Mouse (Mus musculus): ENCODE measurements at regions not wholly inside any gene's neighbourhood (a gene's known extent, or its start where the extent isn't known, plus 50 kb on each side); places are given as distances from the start of the nearest gene placed in this dataset.
A peak's percentile ranks its signal among the peaks of the same experiment; 100 is the strongest.

GRCm38 (mm10) chr4:127543276-127543675 lies 185.3 kb upstream of the Gjb5 start:
- Histone ChIP-seq H3K36me3 (ENCODE audit: control insufficient read depth, insufficient read depth, low read length) (no peaks in the 10 kb centered on the region), H3K4me1 (ENCODE audit: control insufficient read depth, insufficient read depth, low read length) (no peaks in the 10 kb centered on the region), H3K9ac (ENCODE audit: low read depth, low read length) (no peak overlapping the region), H3K4me2 (ENCODE audit: low read depth, low read length) (no peak overlapping the region), H3K27me3 (replicated peaks; ENCODE audit: control insufficient read depth, insufficient read depth, low read length) (no peaks in the 10 kb centered on the region), H3K9me3 (ENCODE audit: control insufficient read depth, low read length) (no peaks in the 10 kb centered on the region), H3K4me3 (ENCODE audit: low read depth, low read length) (no peak overlapping the region), H3K27ac (replicated peaks; ENCODE audit: low read depth, low read length) (no peak overlapping the region)
- ATAC-seq (ENCODE audit: low read depth) (no peak), DNase-seq (ENCODE audit: low spot score) (no peak)
- 91% methylated on average over 2 of the region's 2 CpGs for WGBS

GRCm38 (mm10) chr4:127542771-127543170 lies 184.8 kb upstream of the Gjb5 start:
- DNase-seq (ENCODE audit: low spot score) (no peak), ATAC-seq (ENCODE audit: low read depth) (no peak)
- Histone ChIP-seq H3K27me3 (replicated peaks; ENCODE audit: control insufficient read depth, insufficient read depth, low read length) (no peaks in the 10 kb centered on the region), H3K9ac (ENCODE audit: low read depth, low read length) (no peak overlapping the region), H3K36me3 (ENCODE audit: control insufficient read depth, insufficient read depth, low read length) (no peaks in the 10 kb centered on the region), H3K4me1 (ENCODE audit: control insufficient read depth, insufficient read depth, low read length) (no peaks in the 10 kb centered on the region), H3K9me3 (ENCODE audit: control insufficient read depth, low read length) (no peaks in the 10 kb centered on the region), H3K4me2 (ENCODE audit: low read depth, low read length) (no peak overlapping the region), H3K4me3 (ENCODE audit: low read depth, low read length) (no peak overlapping the region), H3K27ac (replicated peaks; ENCODE audit: low read depth, low read length) (no peak overlapping the region)
- 71% methylated on average over 4 of the region's 4 CpGs for WGBS

GRCm38 (mm10) chr4:127536952-127537351 lies 179.0 kb upstream of the Gjb5 start:
- Histone ChIP-seq H3K27me3 (replicated peaks; ENCODE audit: control insufficient read depth, insufficient read depth, low read length) (no peaks in the 10 kb centered on the region), H3K4me1 (ENCODE audit: control insufficient read depth, insufficient read depth, low read length) (no peaks in the 10 kb centered on the region), H3K4me3 (ENCODE audit: low read depth, low read length) (no peak overlapping the region), H3K36me3 (ENCODE audit: control insufficient read depth, insufficient read depth, low read length) (no peaks in the 10 kb centered on the region), H3K27ac (replicated peaks; ENCODE audit: low read depth, low read length) (no peak overlapping the region), H3K9ac (ENCODE audit: low read depth, low read length) (no peak overlapping the region), H3K4me2 (ENCODE audit: low read depth, low read length) (no peak overlapping the region), H3K9me3 (ENCODE audit: control insufficient read depth, low read length) (no peaks in the 10 kb centered on the region)
- no peak for DNase-seq (ENCODE audit: low spot score)
- WGBS = 47% methylated on average over 5 of the region's 5 CpGs
- no peak for ATAC-seq (ENCODE audit: low read depth)

GRCm38 (mm10) chr4:127535630-127536029 lies 177.6 kb upstream of the Gjb5 start:
- Histone ChIP-seq H3K4me1 (ENCODE audit: control insufficient read depth, insufficient read depth, low read length) (no peaks in the 10 kb centered on the region), H3K27me3 (replicated peaks; ENCODE audit: control insufficient read depth, insufficient read depth, low read length) (no peaks in the 10 kb centered on the region), H3K4me3 (ENCODE audit: low read depth, low read length) (no peak overlapping the region), H3K9ac (ENCODE audit: low read depth, low read length) (no peak overlapping the region), H3K4me2 (ENCODE audit: low read depth, low read length) (no peak overlapping the region), H3K27ac (replicated peaks; ENCODE audit: low read depth, low read length) (no peak overlapping the region), H3K9me3 (ENCODE audit: control insufficient read depth, low read length) (no peaks in the 10 kb centered on the region), H3K36me3 (ENCODE audit: control insufficient read depth, insufficient read depth, low read length) (no peaks in the 10 kb centered on the region)
- whole genome bisulfite sequencing = 82% methylated on average over 7 of the region's 7 CpGs
- no peak for ATAC-seq (ENCODE audit: low read depth)
- DNase-seq (ENCODE audit: low spot score) = no peak

- Histone ChIP-seq H3K4me2 (ENCODE audit: low read depth, low read length) (no peak overlapping the region), H3K4me1 (ENCODE audit: control insufficient read depth, insufficient read depth, low read length) (no peaks in the 10 kb centered on the region), H3K36me3 (ENCODE audit: control insufficient read depth, insufficient read depth, low read length) (no peaks in the 10 kb centered on the region), H3K9ac (ENCODE audit: low read depth, low read length) (no peak overlapping the region), H3K27ac (replicated peaks; ENCODE audit: low read depth, low read length) (no peak overlapping the region), H3K27me3 (replicated peaks; ENCODE audit: control insufficient read depth, insufficient read depth, low read length) (no peaks in the 10 kb centered on the region), H3K9me3 (ENCODE audit: control insufficient read depth, low read length) (no peaks in the 10 kb centered on the region), H3K4me3 (ENCODE audit: low read depth, low read length) (no peak overlapping the region)
- ATAC-seq (ENCODE audit: low read depth) (no peak), DNase-seq (ENCODE audit: low spot score) (no peak)
- 97% methylated on average over 3 of the region's 3 CpGs for WGBS
Measured at GRCm38 (mm10) chr4:127534411-127534810, 176.4 kb upstream of the Gjb5 start.

DNA sequence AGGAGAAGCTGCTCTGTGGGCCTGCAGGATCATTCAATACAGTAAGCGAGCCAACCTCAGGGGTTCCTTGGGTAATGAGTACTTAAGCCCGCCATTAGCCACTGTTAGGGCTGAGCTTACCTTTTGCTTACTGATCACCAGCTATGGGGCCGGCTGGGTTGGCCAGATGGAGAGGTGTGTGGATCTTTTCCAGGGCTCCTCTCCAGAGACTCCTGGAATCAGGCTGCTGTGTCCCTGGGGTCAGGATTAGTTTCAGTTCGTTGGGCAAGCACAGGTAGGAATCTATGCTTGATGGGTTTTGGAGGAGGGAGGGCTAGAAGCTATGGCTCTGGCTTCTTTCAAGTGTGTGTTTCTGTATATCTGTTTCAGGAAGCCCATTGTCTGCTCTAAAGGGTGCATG lies 175.7 kb upstream of the Gjb5 start:
- Histone ChIP-seq H3K27ac (replicated peaks; ENCODE audit: low read depth, low read length) (no peak overlapping the region), H3K27me3 (replicated peaks; ENCODE audit: control insufficient read depth, insufficient read depth, low read length) (no peaks in the 10 kb centered on the region), H3K4me2 (ENCODE audit: low read depth, low read length) (no peak overlapping the region), H3K9me3 (ENCODE audit: control insufficient read depth, low read length) (no peaks in the 10 kb centered on the region), H3K4me1 (ENCODE audit: control insufficient read depth, insufficient read depth, low read length) (no peaks in the 10 kb centered on the region), H3K36me3 (ENCODE audit: control insufficient read depth, insufficient read depth, low read length) (no peaks in the 10 kb centered on the region), H3K4me3 (ENCODE audit: low read depth, low read length) (no peak overlapping the region), H3K9ac (ENCODE audit: low read depth, low read length) (no peak overlapping the region)
- ATAC-seq (ENCODE audit: low read depth) (no peak), DNase-seq (ENCODE audit: low spot score) (peak; percentile 17)
- WGBS = 56% methylated on average over 4 of the region's 4 CpGs

DNA sequence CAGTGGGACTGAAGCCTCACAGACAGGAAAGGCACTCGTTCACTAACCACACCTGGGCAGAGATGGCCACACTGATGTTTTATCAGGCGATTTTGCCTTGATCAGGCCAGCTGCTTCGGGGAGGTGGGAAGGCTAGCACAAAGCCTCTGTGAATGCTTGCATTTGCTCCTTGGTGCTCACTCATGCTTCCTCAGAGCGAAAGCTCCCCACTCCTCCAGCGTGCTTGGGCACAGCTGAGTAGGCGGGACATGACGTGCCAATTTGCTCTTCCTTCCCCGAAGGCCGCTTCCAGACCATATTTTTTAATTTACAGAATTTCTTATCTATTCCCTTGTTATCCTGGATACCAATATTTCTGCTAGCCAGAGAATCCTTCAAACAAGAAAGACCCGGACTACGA lies 172.8 kb upstream of the Gjb5 start:
- Histone ChIP-seq H3K9me3 (ENCODE audit: control insufficient read depth, low read length) (no peaks in the 10 kb centered on the region), H3K27ac (replicated peaks; ENCODE audit: low read depth, low read length) (no peak overlapping the region), H3K4me1 (ENCODE audit: control insufficient read depth, insufficient read depth, low read length) (no peaks in the 10 kb centered on the region), H3K36me3 (ENCODE audit: control insufficient read depth, insufficient read depth, low read length) (no peaks in the 10 kb centered on the region), H3K4me3 (ENCODE audit: low read depth, low read length) (no peak overlapping the region), H3K9ac (ENCODE audit: low read depth, low read length) (no peak overlapping the region), H3K4me2 (ENCODE audit: low read depth, low read length) (no peak overlapping the region), H3K27me3 (replicated peaks; ENCODE audit: control insufficient read depth, insufficient read depth, low read length) (no peaks in the 10 kb centered on the region)
- ATAC-seq (ENCODE audit: low read depth) (no peak), DNase-seq (ENCODE audit: low spot score) (no peak)
- 92% methylated on average over 10 of the region's 11 CpGs for WGBS

DNA sequence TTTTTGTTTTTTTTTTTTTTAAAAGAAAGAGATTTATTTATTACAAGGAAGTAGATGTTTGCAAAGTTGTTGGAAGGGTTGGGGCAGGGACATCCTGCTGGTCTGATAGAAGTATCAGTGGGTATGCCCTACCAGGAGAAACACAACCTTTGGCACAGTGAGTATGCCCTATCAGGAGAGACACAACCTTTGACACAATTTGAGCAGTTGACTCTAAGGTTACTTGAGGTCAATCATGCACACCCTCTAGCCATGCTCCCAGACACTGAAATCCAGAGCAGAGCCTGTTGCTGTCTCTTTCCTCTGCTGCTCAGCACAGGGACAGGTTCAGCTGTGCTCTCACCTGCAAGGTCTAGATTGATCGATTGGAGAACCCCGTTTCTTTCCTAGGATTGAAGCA lies 164.2 kb upstream of the Gjb5 start:
- no peak overlapping the region for H3K4me3 ChIP-seq (ENCODE audit: low read depth, low read length)
- H3K36me3 ChIP-seq (ENCODE audit: control insufficient read depth, insufficient read depth, low read length) = no peaks in the 10 kb centered on the region
- ATAC-seq (ENCODE audit: low read depth) (no peak), DNase-seq (ENCODE audit: low spot score) (no peak)
- H3K4me2 ChIP-seq (ENCODE audit: low read depth, low read length) = no peak overlapping the region
- H3K9me3 ChIP-seq (ENCODE audit: control insufficient read depth, low read length) = no peaks in the 10 kb centered on the region
- WGBS = 96% methylated on average over 2 of the region's 2 CpGs
- H3K27ac ChIP-seq (replicated peaks; ENCODE audit: low read depth, low read length) = no peak overlapping the region
- H3K9ac ChIP-seq (ENCODE audit: low read depth, low read length) = no peak overlapping the region
- no peaks in the 10 kb centered on the region for H3K4me1 ChIP-seq (ENCODE audit: control insufficient read depth, insufficient read depth, low read length)
- no peaks in the 10 kb centered on the region for H3K27me3 ChIP-seq (replicated peaks; ENCODE audit: control insufficient read depth, insufficient read depth, low read length)

GRCm38 (mm10) chr4:127517978-127518377 lies 160.0 kb upstream of the Gjb5 start:
- 92% methylated on average over 1 of the region's 1 CpGs for WGBS
- no peak overlapping the region for H3K9ac ChIP-seq (ENCODE audit: low read depth, low read length)
- no peaks in the 10 kb centered on the region for H3K27me3 ChIP-seq (replicated peaks; ENCODE audit: control insufficient read depth, insufficient read depth, low read length)
- no peaks in the 10 kb centered on the region for H3K36me3 ChIP-seq (ENCODE audit: control insufficient read depth, insufficient read depth, low read length)
- H3K27ac ChIP-seq (replicated peaks; ENCODE audit: low read depth, low read length) = no peak overlapping the region
- no peak for ATAC-seq (ENCODE audit: low read depth)
- no peak overlapping the region for H3K4me2 ChIP-seq (ENCODE audit: low read depth, low read length)
- no peaks in the 10 kb centered on the region for H3K4me1 ChIP-seq (ENCODE audit: control insufficient read depth, insufficient read depth, low read length)
- no peak for DNase-seq (ENCODE audit: low spot score)
- no peak overlapping the region for H3K4me3 ChIP-seq (ENCODE audit: low read depth, low read length)
- H3K9me3 ChIP-seq (ENCODE audit: control insufficient read depth, low read length) = no peaks in the 10 kb centered on the region

Measured in embryonic facial prominence, embryonic 14.5 days (tissue).